Mouse (Mus musculus): ENCODE results near the gene Cdkn2aip.

GRCm38 (mm10) chr8:47713761-47714745, at the start of gene Cdkn2aip:
- TF ChIP-seq CTCF (IDR thresholded peaks at IDR 0.05; ENCODE audit: borderline replicate concordance, insufficient read depth, low read depth, low read length) (no peak), POLR2A (IDR thresholded peaks at IDR 0.05; ENCODE audit: borderline replicate concordance, insufficient read depth, low read length) (peak; percentile 66)
